Mouse (Mus musculus): ENCODE data around the gene Cd47. TPM values are rescaled to one million over a fixed set of nuclear protein-coding genes. Genes with fewer than 3 reads are reported as not detected.

The Cd47 gene
- polyA plus RNA-seq, 1 experiment from 2014 or later = 95.2 TPM

DNA sequence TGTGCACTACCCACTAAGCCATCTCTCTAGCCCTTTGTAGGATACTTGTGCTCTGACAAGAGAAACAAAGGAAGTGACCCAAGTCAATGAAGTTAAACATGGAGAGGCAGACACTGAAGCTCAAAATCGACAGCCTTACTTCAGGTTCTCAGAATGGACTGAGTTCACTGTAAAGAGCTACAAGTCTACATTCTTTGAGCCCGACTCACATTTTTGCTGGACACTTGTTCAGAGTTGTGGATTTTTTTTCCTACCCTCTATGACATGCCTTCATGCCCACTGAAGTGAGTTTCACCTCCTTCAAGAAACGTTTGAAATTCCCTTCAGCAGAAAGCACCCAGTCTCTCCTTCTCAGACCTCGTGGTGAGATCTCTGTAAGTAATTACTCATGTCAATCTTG lies 148.9 kb downstream of the Cd47 start:
- WGBS = 54% methylated on average over 4 of the region's 4 CpGs
- no peaks in the 10 kb centered on the region for H3K9me3 ChIP-seq (ENCODE audit: control insufficient read depth, low read length)
- ATAC-seq (ENCODE audit: low FRiP score, low TSS enrichment) (no peak), DNase-seq (ENCODE audit: low spot score) (no peak)
- H3K9ac ChIP-seq (ENCODE audit: low read length) = no peak overlapping the region
- H3K4me2 ChIP-seq (replicated peaks; ENCODE audit: low read depth) = no peak overlapping the region
- peak overlapping the region; percentile 30; the same call in 1 of the 2 replicates for H3K27ac ChIP-seq (replicated peaks)
- no peak overlapping the region for H3K4me3 ChIP-seq (ENCODE audit: low read depth, low read length)
- no peaks in the 10 kb centered on the region for H3K4me1 ChIP-seq (replicated peaks; ENCODE audit: control insufficient read depth, insufficient read depth)
- H3K36me3 ChIP-seq (ENCODE audit: control insufficient read depth, insufficient read depth, low read length) = no peaks in the 10 kb centered on the region
- H3K27me3 ChIP-seq (ENCODE audit: control insufficient read depth, insufficient read depth, low read length) = no peaks in the 10 kb centered on the region
- TF ChIP-seq CTCF (IDR thresholded peaks at IDR 0.05; ENCODE audit: low read depth) (no peak), EP300 (optimal IDR thresholded peaks at IDR 0.05) (no peak)

DNA sequence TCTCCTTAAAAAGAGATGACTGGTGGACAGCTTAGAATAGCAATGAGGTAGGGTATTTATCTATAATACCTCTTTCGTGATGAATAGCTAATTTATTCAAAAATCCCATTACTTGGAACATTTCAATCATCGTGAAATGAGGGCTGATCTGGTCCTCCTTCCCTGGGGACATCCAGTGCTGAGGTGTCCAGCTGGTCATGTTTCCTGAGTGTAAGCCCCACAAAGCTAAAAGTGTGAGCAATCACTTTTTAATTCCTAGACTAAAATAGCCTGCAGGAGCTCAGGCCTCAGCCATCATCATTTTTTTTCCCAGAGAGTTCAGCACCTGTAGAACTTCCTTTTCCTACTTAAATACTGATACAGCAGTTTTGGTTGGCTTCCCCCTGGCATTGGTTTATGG lies 150.0 kb downstream of the Cd47 start:
- no peak overlapping the region for H3K27ac ChIP-seq (replicated peaks)
- TF ChIP-seq CTCF (IDR thresholded peaks at IDR 0.05; ENCODE audit: low read depth) (no peak), EP300 (optimal IDR thresholded peaks at IDR 0.05) (no peak)
- no peaks in the 10 kb centered on the region for H3K9me3 ChIP-seq (ENCODE audit: control insufficient read depth, low read length)
- ATAC-seq (ENCODE audit: low FRiP score, low TSS enrichment) (no peak), DNase-seq (ENCODE audit: low spot score) (no peak)
- no peak overlapping the region for H3K9ac ChIP-seq (ENCODE audit: low read length)
- no peaks in the 10 kb centered on the region for H3K36me3 ChIP-seq (ENCODE audit: control insufficient read depth, insufficient read depth, low read length)
- H3K4me1 ChIP-seq (replicated peaks; ENCODE audit: control insufficient read depth, insufficient read depth) = no peaks in the 10 kb centered on the region
- H3K4me3 ChIP-seq (ENCODE audit: low read depth, low read length) = no peak overlapping the region
- 90% methylated on average over 2 of the region's 2 CpGs for WGBS
- no peaks in the 10 kb centered on the region for H3K27me3 ChIP-seq (ENCODE audit: control insufficient read depth, insufficient read depth, low read length)
- no peak overlapping the region for H3K4me2 ChIP-seq (replicated peaks; ENCODE audit: low read depth)

DNA sequence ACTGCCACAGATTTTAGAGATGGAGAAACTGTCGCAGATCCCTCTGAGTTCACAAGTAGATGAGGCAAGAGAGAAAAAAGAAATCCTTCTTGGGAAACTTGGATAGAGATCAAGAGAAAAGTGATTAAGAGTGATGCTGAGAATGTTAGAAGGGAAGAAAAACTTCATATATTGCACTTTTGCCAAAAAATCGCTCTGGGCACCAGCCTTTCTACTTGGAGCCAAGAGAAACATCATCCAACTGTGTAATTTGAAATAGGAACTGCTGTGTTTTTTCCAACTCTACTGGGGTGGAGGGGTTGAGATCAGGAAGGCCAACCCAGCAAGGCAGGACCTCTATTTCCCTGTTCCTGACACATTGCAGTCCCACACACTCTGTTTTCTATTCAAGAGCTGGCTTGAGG lies 151.0 kb downstream of the Cd47 start:
- no peak for DNase-seq (ENCODE audit: low spot score)
- H3K4me2 ChIP-seq (replicated peaks; ENCODE audit: low read depth) = no peak overlapping the region
- no peaks in the 10 kb centered on the region for H3K27me3 ChIP-seq (ENCODE audit: control insufficient read depth, insufficient read depth, low read length)
- H3K4me3 ChIP-seq (ENCODE audit: low read depth, low read length) = no peak overlapping the region
- H3K9ac ChIP-seq (ENCODE audit: low read length) = no peak overlapping the region
- no peak overlapping the region for H3K27ac ChIP-seq (replicated peaks)
- TF ChIP-seq EP300 (optimal IDR thresholded peaks at IDR 0.05) = no peak
- TF ChIP-seq CTCF (IDR thresholded peaks at IDR 0.05; ENCODE audit: low read depth) = no peak
- WGBS = 52% methylated on average over 2 of the region's 2 CpGs
- no peaks in the 10 kb centered on the region for H3K4me1 ChIP-seq (replicated peaks; ENCODE audit: control insufficient read depth, insufficient read depth)
- no peaks in the 10 kb centered on the region for H3K36me3 ChIP-seq (ENCODE audit: control insufficient read depth, insufficient read depth, low read length)
- no peaks in the 10 kb centered on the region for H3K9me3 ChIP-seq (ENCODE audit: control insufficient read depth, low read length)
- ATAC-seq (ENCODE audit: low FRiP score, low TSS enrichment) = no peak

DNA sequence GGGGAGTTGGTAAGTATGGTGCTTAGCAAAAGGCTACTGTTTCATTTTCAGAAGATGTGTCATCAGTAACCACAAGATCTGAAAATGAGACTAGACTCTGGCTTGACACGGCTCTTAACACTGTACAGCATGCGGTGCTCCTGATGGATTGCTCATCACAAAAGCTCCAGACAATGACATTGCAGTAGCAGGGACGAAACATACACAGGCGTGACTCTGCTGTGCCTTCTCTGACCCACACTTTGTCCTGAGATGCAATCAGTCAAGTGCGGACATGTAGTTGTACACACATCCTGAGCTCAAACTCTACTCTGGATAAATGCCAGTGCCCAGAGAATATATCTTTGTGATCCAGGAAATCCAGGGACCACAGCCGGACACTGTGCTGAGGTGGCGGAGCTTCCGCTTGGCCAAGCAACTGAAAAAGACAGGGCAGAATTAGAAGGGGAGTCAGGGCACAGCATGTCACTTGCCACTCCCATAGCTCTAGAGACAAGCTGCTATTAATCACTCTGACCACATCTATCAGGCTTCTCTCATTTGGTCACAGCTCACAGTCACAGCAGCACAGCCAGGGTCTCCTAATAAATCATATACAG lies 151.7 kb downstream of the Cd47 start:
- H3K36me3 ChIP-seq (ENCODE audit: control insufficient read depth, insufficient read depth, low read length) = no peaks in the 10 kb centered on the region
- no peak overlapping the region for H3K27ac ChIP-seq (replicated peaks)
- ATAC-seq (ENCODE audit: low FRiP score, low TSS enrichment) (no peak), DNase-seq (ENCODE audit: low spot score) (no peak)
- no peaks in the 10 kb centered on the region for H3K27me3 ChIP-seq (ENCODE audit: control insufficient read depth, insufficient read depth, low read length)
- no peak for TF ChIP-seq CTCF (IDR thresholded peaks at IDR 0.05; ENCODE audit: low read depth)
- no peak for TF ChIP-seq EP300 (optimal IDR thresholded peaks at IDR 0.05)
- H3K4me1 ChIP-seq (replicated peaks; ENCODE audit: control insufficient read depth, insufficient read depth) = no peaks in the 10 kb centered on the region
- no peaks in the 10 kb centered on the region for H3K9me3 ChIP-seq (ENCODE audit: control insufficient read depth, low read length)
- H3K4me2 ChIP-seq (replicated peaks; ENCODE audit: low read depth) = no peak overlapping the region
- H3K4me3 ChIP-seq (ENCODE audit: low read depth, low read length) = no peak overlapping the region
- 59% methylated on average over 8 of the region's 8 CpGs for WGBS
- H3K9ac ChIP-seq (ENCODE audit: low read length) = no peak overlapping the region

DNA sequence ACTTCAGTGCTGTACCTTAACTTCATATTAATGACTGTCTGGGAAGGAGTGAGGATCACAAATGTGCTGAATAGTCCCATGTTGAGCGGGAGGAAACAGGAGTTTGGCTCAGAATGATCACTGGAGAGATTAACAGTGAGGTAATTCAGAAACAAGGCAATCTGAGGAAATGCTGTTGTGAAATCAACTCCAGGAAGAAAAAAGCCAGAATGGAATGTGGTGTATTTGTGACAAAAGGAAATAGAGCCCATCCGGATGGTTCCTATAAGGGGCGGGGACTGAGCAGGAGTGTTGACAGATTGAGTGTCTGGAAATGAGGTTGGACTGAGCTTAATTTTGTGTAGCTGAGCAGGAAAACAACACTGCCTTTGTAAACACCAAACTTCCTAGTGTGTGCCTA lies 153.5 kb downstream of the Cd47 start:
- ATAC-seq (ENCODE audit: low FRiP score, low TSS enrichment) = peak; percentile 25; the same call in 1 of the 2 replicates
- no peak for DNase-seq (ENCODE audit: low spot score)
- WGBS = 53% methylated on average over 3 of the region's 3 CpGs
- no peaks in the 10 kb centered on the region for H3K9me3 ChIP-seq (ENCODE audit: control insufficient read depth, low read length)
- H3K27ac ChIP-seq (replicated peaks) = no peak overlapping the region
- H3K4me1 ChIP-seq (replicated peaks; ENCODE audit: control insufficient read depth, insufficient read depth) = no peaks in the 10 kb centered on the region
- no peak overlapping the region for H3K4me3 ChIP-seq (ENCODE audit: low read depth, low read length)
- H3K4me2 ChIP-seq (replicated peaks; ENCODE audit: low read depth) = no peak overlapping the region
- H3K27me3 ChIP-seq (ENCODE audit: control insufficient read depth, insufficient read depth, low read length) = no peaks in the 10 kb centered on the region
- TF ChIP-seq EP300 (optimal IDR thresholded peaks at IDR 0.05) (no peak), CTCF (IDR thresholded peaks at IDR 0.05; ENCODE audit: low read depth) (no peak)
- H3K36me3 ChIP-seq (ENCODE audit: control insufficient read depth, insufficient read depth, low read length) = no peaks in the 10 kb centered on the region
- no peak overlapping the region for H3K9ac ChIP-seq (ENCODE audit: low read length)

DNA sequence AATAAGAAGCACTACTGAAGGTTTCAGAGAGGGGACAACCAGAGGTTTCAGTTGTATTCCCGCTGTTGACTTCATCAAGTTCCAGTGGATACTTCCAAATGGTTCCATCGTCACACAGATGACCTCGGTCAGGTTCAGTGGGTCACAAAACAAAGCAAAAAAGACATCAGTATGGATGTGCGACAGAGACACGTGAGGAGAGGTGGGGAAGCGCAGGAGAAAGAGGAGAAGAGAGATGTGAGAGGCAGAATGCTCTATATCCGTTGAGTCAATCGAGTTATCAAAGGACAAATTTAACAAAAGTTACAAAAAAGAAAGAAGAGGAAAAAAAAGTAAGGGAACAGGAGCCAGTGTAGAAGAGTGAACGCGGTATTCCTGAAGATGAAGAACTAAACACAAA lies 154.6 kb downstream of the Cd47 start:
- ATAC-seq (ENCODE audit: low FRiP score, low TSS enrichment) (no peak), DNase-seq (ENCODE audit: low spot score) (no peak)
- Histone ChIP-seq H3K27ac (replicated peaks) (no peak overlapping the region), H3K36me3 (ENCODE audit: control insufficient read depth, insufficient read depth, low read length) (no peaks in the 10 kb centered on the region), H3K9me3 (ENCODE audit: control insufficient read depth, low read length) (no peaks in the 10 kb centered on the region), H3K27me3 (ENCODE audit: control insufficient read depth, insufficient read depth, low read length) (no peaks in the 10 kb centered on the region), H3K4me1 (replicated peaks; ENCODE audit: control insufficient read depth, insufficient read depth) (no peaks in the 10 kb centered on the region), H3K4me3 (ENCODE audit: low read depth, low read length) (no peak overlapping the region), H3K9ac (ENCODE audit: low read length) (no peak overlapping the region), H3K4me2 (replicated peaks; ENCODE audit: low read depth) (no peak overlapping the region)
- TF ChIP-seq EP300 (optimal IDR thresholded peaks at IDR 0.05) (no peak), CTCF (IDR thresholded peaks at IDR 0.05; ENCODE audit: low read depth) (no peak)
- 88% methylated on average over 10 of the region's 10 CpGs for WGBS

Measured in stomach, postnatal 0 days (tissue).